Mouse (Mus musculus): Measurements from ENCODE around the gene Dab1.

GRCm38 (mm10) chr4:103702137-103702536, 83.0 kb downstream of the Dab1 start:
- TF ChIP-seq POLR2A (IDR thresholded peaks at IDR 0.05; ENCODE audit: insufficient read depth, low read depth, low read length) (no peak), CTCF (IDR thresholded peaks at IDR 0.05; ENCODE audit: insufficient read depth, low read depth, low read length) (no peak)

All from olfactory bulb, adult 2 months (tissue).